ENCODE assay signal across 25 mouse cellular contexts in the genomic region with DNA sequence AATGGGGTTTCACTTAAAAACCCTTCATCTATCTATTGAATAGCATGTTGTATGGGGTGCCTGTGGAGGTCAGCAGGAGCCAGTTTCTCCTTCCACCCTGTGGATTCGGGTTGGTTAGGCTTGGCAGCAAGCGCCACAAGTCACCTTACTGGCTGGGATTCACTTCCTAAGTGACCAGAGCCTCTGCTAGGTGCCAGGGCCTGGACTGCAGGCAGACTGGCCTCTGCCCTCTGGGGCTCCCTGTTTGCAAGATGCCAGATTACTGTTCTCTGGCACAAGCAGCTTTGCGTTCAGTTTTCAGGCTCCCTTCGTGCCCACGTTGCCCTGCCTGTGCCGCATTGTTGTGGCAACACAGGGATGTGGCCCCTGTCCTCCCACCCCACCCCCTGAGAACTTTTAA. TPM values are rescaled to one million over a fixed set of nuclear protein-coding genes. Genes with fewer than 3 reads are reported as not detected.
DNase-seq lines count a peak whose midpoint lies in the region; ATAC-seq lines count a peak whose summit lies in the region.
"Had no signal": no experiment of that assay in that cellular context is flagged by ENCODE, and none has a peak within 500 bp of the region (broad histone marks: within the 10 kb centered on the region; RNA-seq: fewer than 3 reads in every experiment).

No protein-coding gene starts in this region.

- 0 out of 2 replicates have a peak overlapping the region, but pooled peaks have one; percentile 5 for H3K27ac ChIP-seq in hindbrain, embryonic 12.5 days
- H3K27ac ChIP-seq in hindbrain, embryonic 10.5 days, result no peak overlapping the region
- no peak overlapping the region for H3K27ac ChIP-seq in limb, embryonic 13.5 days
- no peak overlapping the region for H3K27ac ChIP-seq in limb, embryonic 10.5 days
- H3K27ac ChIP-seq in kidney, embryonic 14.5 days (ENCODE audit: low read depth, low read length), result no peak overlapping the region
- H3K27ac ChIP-seq: embryonic facial prominence, embryonic 15.5 days; gastrocnemius, adult 2 months; heart, embryonic 10.5 days; hindbrain, embryonic 15.5 days; liver, embryonic 14.5 days; lung, embryonic 15.5 days had no signal

- H3K9ac ChIP-seq in hindbrain, embryonic 12.5 days, result no peak overlapping the region
- peak overlapping the region; percentile 15; the same call in 1 of the 2 replicates for H3K9ac ChIP-seq in limb, embryonic 13.5 days
- H3K9ac ChIP-seq in kidney, embryonic 14.5 days (ENCODE audit: low read depth, low read length), result peak overlapping the region; percentile 19; the same call in 1 of the 2 replicates
- H3K9ac ChIP-seq: embryonic facial prominence, embryonic 15.5 days; hindbrain, embryonic 15.5 days; liver, embryonic 14.5 days; lung, embryonic 15.5 days had no signal

- intact Hi-C loops in left cerebral cortex, postnatal 14 days (cut with DNase I), result no loop called here

- H3K4me2 ChIP-seq in hindbrain, embryonic 12.5 days (replicated peaks), result no peak overlapping the region
- no peak overlapping the region for H3K4me2 ChIP-seq in limb, embryonic 13.5 days (replicated peaks)
- no peak overlapping the region for H3K4me2 ChIP-seq in kidney, embryonic 14.5 days (replicated peaks; ENCODE audit: low read depth, low read length)
- H3K4me2 ChIP-seq: embryonic facial prominence, embryonic 15.5 days; hindbrain, embryonic 15.5 days; lung, embryonic 15.5 days had no signal

- no peaks in the 10 kb centered on the region for H3K9me3 ChIP-seq in hindbrain, embryonic 12.5 days (replicated peaks)
- H3K9me3 ChIP-seq in hindbrain, embryonic 10.5 days, result no peaks in the 10 kb centered on the region
- no peaks in the 10 kb centered on the region for H3K9me3 ChIP-seq in limb, embryonic 13.5 days
- H3K9me3 ChIP-seq in limb, embryonic 10.5 days (replicated peaks), result no peaks in the 10 kb centered on the region
- H3K9me3 ChIP-seq in kidney, embryonic 14.5 days (ENCODE audit: control insufficient read depth, low read length), result no peaks in the 10 kb centered on the region
- H3K9me3 ChIP-seq: embryonic facial prominence, embryonic 15.5 days; heart, embryonic 10.5 days; hindbrain, embryonic 15.5 days; lung, embryonic 15.5 days had no signal

- DNase-seq in adrenal gland, postnatal 10 days, result peak; percentile 51
- no peak for DNase-seq in adrenal gland, postnatal 25 days
- no peak for DNase-seq in hindbrain, embryonic 10.5 days (ENCODE audit: low spot score)
- no peak for DNase-seq in limb, embryonic 10.5 days (ENCODE audit: low spot score)
- DNase-seq in left cerebral cortex, postnatal 14 days (ENCODE audit: low spot score in 2 of 2), result no peak
- DNase-seq: adrenal gland, postnatal 14 days; cerebellum, postnatal 14 days; gastrocnemius, adult 2 months; layer of hippocampus, postnatal 36 days; lung, postnatal 36 days; midbrain, embryonic 14.5 days; thymus, adult 18-20 months; thymus, postnatal 36 days had no signal

- no peak for ATAC-seq in hindbrain, embryonic 12.5 days (ENCODE audit: low FRiP score)
- ATAC-seq in limb, embryonic 13.5 days (ENCODE audit: low FRiP score, low read depth), result no peak
- no peak for ATAC-seq in kidney, embryonic 14.5 days (ENCODE audit: low FRiP score, low TSS enrichment)
- ATAC-seq: forebrain, embryonic 14.5 days; intestine, postnatal 0 days had no signal

- H3K36me3 ChIP-seq in hindbrain, embryonic 12.5 days, result 0 out of 2 replicates have a peak, but pooled peaks cover 6% of the 10 kb centered on the region
- H3K36me3 ChIP-seq in hindbrain, embryonic 10.5 days, result peaks cover 34% of the 10 kb centered on the region
- peaks cover 24% of the 10 kb centered on the region for H3K36me3 ChIP-seq in limb, embryonic 13.5 days
- H3K36me3 ChIP-seq in limb, embryonic 10.5 days, result peaks cover 48% of the 10 kb centered on the region
- 0 out of 2 replicates have a peak, but pooled peaks cover 4% of the 10 kb centered on the region for H3K36me3 ChIP-seq in kidney, embryonic 14.5 days (ENCODE audit: control insufficient read depth, insufficient read depth, low read length)
- H3K36me3 ChIP-seq: hindbrain, embryonic 15.5 days had no signal

- 85% methylated on average over 6 of the region's 6 CpGs for WGBS in hindbrain, embryonic 12.5 days
- 89% methylated on average over 6 of the region's 6 CpGs for WGBS in hindbrain, embryonic 10.5 days
- WGBS in limb, embryonic 13.5 days, result 88% methylated on average over 6 of the region's 6 CpGs
- WGBS in limb, embryonic 10.5 days, result 87% methylated on average over 6 of the region's 6 CpGs
- 74% methylated on average over 6 of the region's 6 CpGs for WGBS in kidney, embryonic 14.5 days

- H3K4me3 ChIP-seq in hindbrain, embryonic 12.5 days, result no peak overlapping the region
- no peak overlapping the region for H3K4me3 ChIP-seq in hindbrain, embryonic 10.5 days
- no peak overlapping the region for H3K4me3 ChIP-seq in limb, embryonic 13.5 days
- no peak overlapping the region for H3K4me3 ChIP-seq in limb, embryonic 10.5 days
- no peak overlapping the region for H3K4me3 ChIP-seq in kidney, embryonic 14.5 days (ENCODE audit: low read length)
- H3K4me3 ChIP-seq: embryonic facial prominence, embryonic 15.5 days; gastrocnemius, adult 2 months; heart, embryonic 10.5 days; hindbrain, embryonic 15.5 days; lung, embryonic 15.5 days had no signal

- peaks cover 12% of the 10 kb centered on the region for H3K4me1 ChIP-seq in hindbrain, embryonic 12.5 days
- H3K4me1 ChIP-seq in hindbrain, embryonic 10.5 days (replicated peaks), result peaks cover 15% of the 10 kb centered on the region
- H3K4me1 ChIP-seq in limb, embryonic 13.5 days, result peaks cover 15% of the 10 kb centered on the region
- H3K4me1 ChIP-seq in limb, embryonic 10.5 days, result peaks cover 10% of the 10 kb centered on the region
- H3K4me1 ChIP-seq in kidney, embryonic 14.5 days (ENCODE audit: control insufficient read depth, insufficient read depth, low read length), result peaks cover 10% of the 10 kb centered on the region

- no peaks in the 10 kb centered on the region for H3K27me3 ChIP-seq in hindbrain, embryonic 12.5 days
- H3K27me3 ChIP-seq in hindbrain, embryonic 10.5 days (ENCODE audit: insufficient read depth, poor library complexity, severe bottlenecking), result no peaks in the 10 kb centered on the region
- H3K27me3 ChIP-seq in limb, embryonic 13.5 days, result no peaks in the 10 kb centered on the region
- H3K27me3 ChIP-seq in limb, embryonic 10.5 days (ENCODE audit: low read depth, poor library complexity, severe bottlenecking), result no peaks in the 10 kb centered on the region
- H3K27me3 ChIP-seq in kidney, embryonic 14.5 days (ENCODE audit: control insufficient read depth, insufficient read depth, low read length), result no peaks in the 10 kb centered on the region
- H3K27me3 ChIP-seq: embryonic facial prominence, embryonic 15.5 days; hindbrain, embryonic 15.5 days; lung, embryonic 15.5 days had no signal

RNA-seq across cellular contexts. Expression of a gene that starts 5.1 kb away (rescaled TPM):
- 10 to 100 TPM; 10.7 to 11.1 TPM for total RNA-seq in adrenal gland, postnatal 10 days (2021)
- 11.7 and 15.1 TPM in 2 replicates for total RNA-seq in adrenal gland, postnatal 25 days (2021)
- polyA plus RNA-seq in hindbrain, embryonic 12.5 days (2016; fragmentation: Nextera tagmentation; extraction: Ambion mirVana), result 20.9 TPM in 2 replicates
- 17.1 and 19.4 TPM in 2 replicates for polyA plus RNA-seq in hindbrain, embryonic 10.5 days (2016; fragmentation: Nextera tagmentation; extraction: Ambion mirVana)
- polyA plus RNA-seq in limb, embryonic 13.5 days (2015; fragmentation: Nextera tagmentation; extraction: Ambion mirVana), result 16.8 and 19.1 TPM in 2 replicates
- polyA plus RNA-seq in limb, embryonic 10.5 days (2016; fragmentation: Nextera tagmentation; extraction: Ambion mirVana), result 15.2 and 19.6 TPM in 2 replicates
- polyA plus RNA-seq in kidney, embryonic 14.5 days (2014; fragmentation: Nextera tagmentation; extraction: Ambion mirVana), result 5.7 and 10.0 TPM in 2 replicates
- 10 to 100 TPM; 11.5 to 12.6 TPM for total RNA-seq in left cerebral cortex, postnatal 14 days (2021)

RNA-seq across cellular contexts. Expression of a gene that starts 6.5 kb away (rescaled TPM):
- under 1 TPM; 0.21 to 0.24 TPM for total RNA-seq in adrenal gland, postnatal 10 days (2021)
- total RNA-seq in adrenal gland, postnatal 25 days (2021), result 0.09 TPM in 1 of 2 replicates, not detected in the other
- 1.8 TPM in 2 replicates for polyA plus RNA-seq in hindbrain, embryonic 12.5 days (2016; fragmentation: Nextera tagmentation; extraction: Ambion mirVana)
- 1.2 and 1.5 TPM in 2 replicates for polyA plus RNA-seq in hindbrain, embryonic 10.5 days (2016; fragmentation: Nextera tagmentation; extraction: Ambion mirVana)
- 4.2 and 4.3 TPM in 2 replicates for polyA plus RNA-seq in limb, embryonic 13.5 days (2015; fragmentation: Nextera tagmentation; extraction: Ambion mirVana)
- polyA plus RNA-seq in limb, embryonic 10.5 days (2016; fragmentation: Nextera tagmentation; extraction: Ambion mirVana), result 1.1 and 2.2 TPM in 2 replicates
- 2.3 and 4.5 TPM in 2 replicates for polyA plus RNA-seq in kidney, embryonic 14.5 days (2014; fragmentation: Nextera tagmentation; extraction: Ambion mirVana)
- under 1 TPM; 0.48 to 0.76 TPM for total RNA-seq in left cerebral cortex, postnatal 14 days (2021)
- total RNA-seq: gastrocnemius, adult 2 months; neutrophil, adult 5-6 weeks had no signal
- polyA plus RNA-seq: small intestine, adult 2 months had no signal

RNA-seq across cellular contexts. Expression of a gene that starts 24.4 kb away (rescaled TPM):
- 10 to 100 TPM; 12.5 to 12.6 TPM for total RNA-seq in adrenal gland, postnatal 10 days (2021)
- 15.4 and 20.3 TPM in 2 replicates for total RNA-seq in adrenal gland, postnatal 25 days (2021)
- polyA plus RNA-seq in hindbrain, embryonic 12.5 days (2016; fragmentation: Nextera tagmentation; extraction: Ambion mirVana), result 21.2 and 22.8 TPM in 2 replicates
- polyA plus RNA-seq in hindbrain, embryonic 10.5 days (2016; fragmentation: Nextera tagmentation; extraction: Ambion mirVana), result 16.7 and 22.1 TPM in 2 replicates
- 17.1 and 18.1 TPM in 2 replicates for polyA plus RNA-seq in limb, embryonic 13.5 days (2015; fragmentation: Nextera tagmentation; extraction: Ambion mirVana)
- 12.5 and 14.4 TPM in 2 replicates for polyA plus RNA-seq in limb, embryonic 10.5 days (2016; fragmentation: Nextera tagmentation; extraction: Ambion mirVana)
- polyA plus RNA-seq in kidney, embryonic 14.5 days (2014; fragmentation: Nextera tagmentation; extraction: Ambion mirVana), result 8.9 and 12.8 TPM in 2 replicates
- 10 to 100 TPM; 19.6 to 21.9 TPM for total RNA-seq in left cerebral cortex, postnatal 14 days (2021)

RNA-seq across cellular contexts. Expression of a gene that starts 24.8 kb away (rescaled TPM):
- total RNA-seq in adrenal gland, postnatal 10 days (2021), result 10 to 100 TPM; 90.1 to 91.2 TPM
- total RNA-seq in adrenal gland, postnatal 25 days (2021), result 90.5 and 99.0 TPM in 2 replicates
- polyA plus RNA-seq in hindbrain, embryonic 12.5 days (2016; fragmentation: Nextera tagmentation; extraction: Ambion mirVana), result 118 and 122 TPM in 2 replicates
- 184 TPM in 2 replicates for polyA plus RNA-seq in hindbrain, embryonic 10.5 days (2016; fragmentation: Nextera tagmentation; extraction: Ambion mirVana)
- polyA plus RNA-seq in limb, embryonic 13.5 days (2015; fragmentation: Nextera tagmentation; extraction: Ambion mirVana), result 146 and 149 TPM in 2 replicates
- polyA plus RNA-seq in limb, embryonic 10.5 days (2016; fragmentation: Nextera tagmentation; extraction: Ambion mirVana), result 176 and 199 TPM in 2 replicates
- 155 and 205 TPM in 2 replicates for polyA plus RNA-seq in kidney, embryonic 14.5 days (2014; fragmentation: Nextera tagmentation; extraction: Ambion mirVana)
- total RNA-seq in left cerebral cortex, postnatal 14 days (2021), result 10 to 100 TPM; 84.3 to 88.7 TPM

RNA-seq across cellular contexts. Expression of a gene that starts 30.3 kb away (rescaled TPM):
- total RNA-seq in adrenal gland, postnatal 10 days (2021), result 10 to 100 TPM; 12.3 to 17.3 TPM
- 21.8 and 26.1 TPM in 2 replicates for total RNA-seq in adrenal gland, postnatal 25 days (2021)
- polyA plus RNA-seq in hindbrain, embryonic 12.5 days (2016; fragmentation: Nextera tagmentation; extraction: Ambion mirVana), result 9.1 and 9.7 TPM in 2 replicates
- 7.4 and 8.4 TPM in 2 replicates for polyA plus RNA-seq in hindbrain, embryonic 10.5 days (2016; fragmentation: Nextera tagmentation; extraction: Ambion mirVana)
- 13.4 and 13.9 TPM in 2 replicates for polyA plus RNA-seq in limb, embryonic 13.5 days (2015; fragmentation: Nextera tagmentation; extraction: Ambion mirVana)
- polyA plus RNA-seq in limb, embryonic 10.5 days (2016; fragmentation: Nextera tagmentation; extraction: Ambion mirVana), result 5.7 and 7.5 TPM in 2 replicates
- polyA plus RNA-seq in kidney, embryonic 14.5 days (2014; fragmentation: Nextera tagmentation; extraction: Ambion mirVana), result 13.3 and 13.6 TPM in 2 replicates
- 1 to 10 TPM; 1.6 TPM for total RNA-seq in left cerebral cortex, postnatal 14 days (2021)
- total RNA-seq: neutrophil, adult 5-6 weeks had no signal
